Mouse (Mus musculus) bone marrow macrophage, adult 2 months (primary cell): ENCODE measurements around the gene Rnf2.

ENCODE experiments used
- CTCF ChIP-seq: IDR thresholded peaks from 2 replicates; pipeline ENCODE4 v1.5.1; 2012; ENCODE audit warnings: low read depth, mild to moderate bottlenecking, low read length, moderate library complexity
- POLR2A ChIP-seq: IDR thresholded peaks from 2 replicates; pipeline ENCODE4 v1.6.1; 2012; ENCODE audit warnings: mild to moderate bottlenecking, low read depth, low read length, borderline replicate concordance

GRCm38 (mm10) chr1:151450851-151451250 is 49.9 kb downstream of the Rnf2 start:
- TF ChIP-seq CTCF (no peak), POLR2A (no peak)
